Mouse (Mus musculus): ENCODE results near the gene Dap3. TPM values are rescaled to one million over a fixed set of nuclear protein-coding genes. Genes with fewer than 3 reads are reported as not detected.
"Not testable (repeated sequence)": the region's sequence is repeated elsewhere in the genome, so short reads cannot be mapped to it uniquely, and the experiment has no call there.

Dap3 gene
- polyA plus RNA-seq (2012; rRNA removed) (26.0 and 55.2 TPM in 2 replicates), polyA plus RNA-seq (2014; fragmentation: Nextera tagmentation; extraction: Ambion mirVana) (102 and 114 TPM in 2 replicates)

DNA sequence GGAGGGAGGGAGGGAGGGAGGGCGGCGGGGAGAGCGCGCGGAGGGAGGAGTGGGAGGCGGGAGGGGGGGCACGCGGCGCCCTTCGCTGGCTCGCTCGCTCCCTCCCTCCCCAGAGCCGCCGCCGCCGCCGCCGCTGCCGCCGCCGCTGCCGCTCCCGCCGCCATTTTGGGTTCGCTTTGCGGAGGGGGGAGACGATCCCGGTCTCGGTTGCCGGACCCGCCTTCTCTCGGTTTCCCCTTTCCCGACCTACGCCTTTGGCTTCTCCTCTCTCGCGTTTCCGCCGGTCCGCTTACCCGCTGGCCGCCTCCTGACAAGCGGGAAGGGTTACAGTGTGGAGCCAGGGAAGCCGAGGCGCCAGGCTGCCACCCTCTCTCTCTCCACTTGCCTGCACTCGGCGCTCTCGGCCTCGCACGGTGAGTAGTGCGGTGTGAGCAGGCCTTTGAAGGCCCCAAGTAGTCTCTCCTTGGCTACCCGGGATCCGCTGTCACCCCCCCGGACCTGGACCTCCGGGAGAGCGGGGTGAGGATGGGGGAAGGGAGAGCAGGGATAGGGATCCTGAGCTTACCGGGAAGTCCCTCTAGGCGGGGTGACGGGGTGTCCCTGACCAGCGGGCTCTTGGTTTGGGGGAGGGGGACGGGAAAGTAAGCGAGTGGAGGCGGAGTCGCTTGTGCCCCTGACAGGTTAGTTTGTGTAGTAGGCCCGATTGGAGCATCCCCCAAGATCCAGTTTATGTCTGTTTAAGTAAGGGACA lies at the start of gene Dap3, which contains the start of gene Ash1l:
Gene Dap3, minus strand, starts transcription at position 606 of the 751 bp plus-strand sequence.
Gene Ash1l, plus strand, starts transcription at position 47 of the 751 bp plus-strand sequence.
- DNase-seq (ENCODE audit: low read depth in 3 of 3, low spot score in 3 of 3) (peak; percentile 54 to 71 (median 58)), ATAC-seq (ENCODE audit: insufficient read depth) (peak; percentile 65)
- TF ChIP-seq CTCF (IDR thresholded peaks at IDR 0.05; ENCODE audit: low read depth) (peak; percentile 78), EP300 (IDR thresholded peaks at IDR 0.05; ENCODE audit: low read depth) (no peak)
- Histone ChIP-seq H3K9ac (replicated peaks) (peak within 1 kb of the TSS; percentile 91), H3K4me1 (replicated peaks; ENCODE audit: control insufficient read depth in 2 of 2, insufficient read depth in 2 of 2, low read length in 1 of 2) (peaks cover 19 to 20% of the 10 kb centered on the region in 2 experiments), H3K4me3 (ENCODE audit: insufficient read depth in 1 of 2, low read depth in 2 of 2, low read length in 2 of 2) (peak within 1 kb of the TSS; percentile 81 to 85), H3K27ac (peak within 1 kb of the TSS; percentile 83), H3K27me3 (ENCODE audit: control insufficient read depth, insufficient read depth, low read length) (no peaks in the 10 kb centered on the region), H3K9me3 (ENCODE audit: control insufficient read depth, low read length) (no peaks in the 10 kb centered on the region), H3K36me3 (replicated peaks; ENCODE audit: control insufficient read depth, insufficient read depth, low read depth) (no peaks in the 10 kb centered on the region), H3K4me2 (ENCODE audit: low read depth) (peak within 1 kb of the TSS; percentile 91)
- under 1% methylated on average over 40 of the region's 64 CpGs for WGBS (ENCODE audit: insufficient replicate concordance)

DNA sequence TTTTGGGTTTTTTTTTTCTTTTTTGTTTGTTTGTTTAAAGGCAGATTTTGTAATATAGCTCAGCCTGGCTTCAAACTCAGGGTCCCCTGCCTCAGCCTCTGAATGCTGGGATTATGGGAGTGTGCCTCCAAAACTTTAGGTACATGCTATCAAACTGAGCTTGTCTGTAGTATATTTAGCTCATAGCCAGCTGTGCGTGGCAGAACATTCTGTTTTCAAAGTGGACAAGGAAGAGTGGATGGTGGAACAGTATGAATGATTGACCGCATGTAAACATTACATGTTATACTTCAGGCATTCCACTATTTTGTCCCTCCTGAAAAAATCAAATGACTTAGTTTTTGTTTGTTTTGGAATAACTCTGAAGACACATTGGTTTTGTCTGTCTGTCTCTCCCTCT lies 41.8 kb upstream of the Dap3 start:
- H3K36me3 ChIP-seq (replicated peaks; ENCODE audit: control insufficient read depth, insufficient read depth, low read depth): no peaks in the 10 kb centered on the region
- H3K4me3 ChIP-seq (ENCODE audit: insufficient read depth in 1 of 2, low read depth in 2 of 2, low read length in 2 of 2): no peak overlapping the region
- H3K4me2 ChIP-seq (ENCODE audit: low read depth): no peak overlapping the region
- H3K4me1 ChIP-seq (replicated peaks; ENCODE audit: control insufficient read depth in 2 of 2, insufficient read depth in 2 of 2, low read length in 1 of 2): no peaks in the 10 kb centered on the region
- WGBS (ENCODE audit: insufficient replicate concordance): 87% methylated on average over 2 of the region's 2 CpGs
- H3K9me3 ChIP-seq (ENCODE audit: control insufficient read depth, low read length): no peaks in the 10 kb centered on the region
- no peak overlapping the region for H3K9ac ChIP-seq (replicated peaks)
- TF ChIP-seq CTCF (IDR thresholded peaks at IDR 0.05; ENCODE audit: low read depth): no peak
- TF ChIP-seq EP300 (IDR thresholded peaks at IDR 0.05; ENCODE audit: low read depth): no peak
- H3K27me3 ChIP-seq (ENCODE audit: control insufficient read depth, insufficient read depth, low read length): no peaks in the 10 kb centered on the region
- DNase-seq (ENCODE audit: low read depth in 3 of 3, low spot score in 3 of 3) (no peak), ATAC-seq (ENCODE audit: insufficient read depth) (no peak)
- no peak overlapping the region for H3K27ac ChIP-seq

DNA sequence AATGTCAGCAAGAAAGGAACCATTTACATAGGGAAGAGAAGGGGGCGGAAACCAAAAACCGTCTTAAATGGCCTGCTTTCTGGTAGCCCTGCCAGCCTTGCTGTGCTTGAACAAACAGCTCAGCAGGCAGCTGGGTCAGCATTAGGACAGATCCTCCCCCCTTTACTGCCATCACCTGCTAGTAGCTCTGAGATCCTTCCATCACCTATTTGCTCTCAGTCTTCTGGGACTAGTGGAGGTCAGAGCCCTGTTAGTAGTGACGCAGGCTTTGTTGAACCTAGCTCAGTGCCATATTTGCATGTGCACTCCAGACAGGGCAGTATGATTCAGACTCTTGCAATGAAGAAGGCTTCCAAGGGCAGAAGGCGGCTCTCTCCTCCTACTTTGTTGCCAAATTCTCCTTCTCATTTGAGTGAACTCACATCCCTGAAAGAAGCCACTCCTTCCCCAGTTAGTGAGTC lies 33.0 kb upstream of the Dap3 start:
- no peak overlapping the region for H3K9ac ChIP-seq (replicated peaks)
- peaks cover 33% of the 10 kb centered on the region for H3K36me3 ChIP-seq (replicated peaks; ENCODE audit: control insufficient read depth, insufficient read depth, low read depth)
- ATAC-seq (ENCODE audit: insufficient read depth) (no peak), DNase-seq (ENCODE audit: low read depth in 3 of 3, low spot score in 3 of 3) (no peak)
- no peak overlapping the region for H3K4me3 ChIP-seq (ENCODE audit: insufficient read depth in 1 of 2, low read depth in 2 of 2, low read length in 2 of 2)
- H3K4me1 ChIP-seq (replicated peaks; ENCODE audit: control insufficient read depth in 2 of 2, insufficient read depth in 2 of 2, low read length in 1 of 2): no peaks in the 10 kb centered on the region
- no peak overlapping the region for H3K4me2 ChIP-seq (ENCODE audit: low read depth)
- no peaks in the 10 kb centered on the region for H3K27me3 ChIP-seq (ENCODE audit: control insufficient read depth, insufficient read depth, low read length)
- H3K9me3 ChIP-seq (ENCODE audit: control insufficient read depth, low read length): no peaks in the 10 kb centered on the region
- no peak for TF ChIP-seq CTCF (IDR thresholded peaks at IDR 0.05; ENCODE audit: low read depth)
- TF ChIP-seq EP300 (IDR thresholded peaks at IDR 0.05; ENCODE audit: low read depth): no peak
- WGBS (ENCODE audit: insufficient replicate concordance): 77% methylated on average over 4 of the region's 4 CpGs
- no peak overlapping the region for H3K27ac ChIP-seq

- Histone ChIP-seq H3K4me1 (replicated peaks; ENCODE audit: control insufficient read depth in 2 of 2, insufficient read depth in 2 of 2, low read length in 1 of 2) (no peaks in the 10 kb centered on the region), H3K36me3 (replicated peaks; ENCODE audit: control insufficient read depth, insufficient read depth, low read depth) (peaks cover 33% of the 10 kb centered on the region), H3K27ac (no peak overlapping the region), H3K9me3 (ENCODE audit: control insufficient read depth, low read length) (no peaks in the 10 kb centered on the region), H3K9ac (replicated peaks) (no peak overlapping the region), H3K4me2 (ENCODE audit: low read depth) (no peak overlapping the region), H3K27me3 (ENCODE audit: control insufficient read depth, insufficient read depth, low read length) (no peaks in the 10 kb centered on the region), H3K4me3 (ENCODE audit: insufficient read depth in 1 of 2, low read depth in 2 of 2, low read length in 2 of 2) (no peak overlapping the region)
- DNase-seq (ENCODE audit: low read depth in 3 of 3, low spot score in 3 of 3) (no peak), ATAC-seq (ENCODE audit: insufficient read depth) (no peak)
- 87% methylated on average over 8 of the region's 8 CpGs for WGBS (ENCODE audit: insufficient replicate concordance)
- TF ChIP-seq CTCF (IDR thresholded peaks at IDR 0.05; ENCODE audit: low read depth) (no peak), EP300 (IDR thresholded peaks at IDR 0.05; ENCODE audit: low read depth) (no peak)
Observed at GRCm38 (mm10) chr3:88981206-88982010, 30.4 kb upstream of the Dap3 start.

GRCm38 (mm10) chr3:88975012-88975411 lies 24.0 kb upstream of the Dap3 start:
- no peak for TF ChIP-seq EP300 (IDR thresholded peaks at IDR 0.05; ENCODE audit: low read depth)
- no peak for TF ChIP-seq CTCF (IDR thresholded peaks at IDR 0.05; ENCODE audit: low read depth)
- no peak overlapping the region for H3K9ac ChIP-seq (replicated peaks)
- no peak overlapping the region for H3K27ac ChIP-seq
- no peak for ATAC-seq (ENCODE audit: insufficient read depth)
- H3K27me3 ChIP-seq (ENCODE audit: control insufficient read depth, insufficient read depth, low read length): no peaks in the 10 kb centered on the region
- 83% methylated on average over 2 of the region's 2 CpGs for WGBS (ENCODE audit: insufficient replicate concordance)
- no peak overlapping the region for H3K4me2 ChIP-seq (ENCODE audit: low read depth)
- DNase-seq (ENCODE audit: low read depth in 3 of 3, low spot score in 3 of 3): no peak
- peaks cover 4% of the 10 kb centered on the region for H3K36me3 ChIP-seq (replicated peaks; ENCODE audit: control insufficient read depth, insufficient read depth, low read depth)
- no peaks in the 10 kb centered on the region for H3K4me1 ChIP-seq (replicated peaks; ENCODE audit: control insufficient read depth in 2 of 2, insufficient read depth in 2 of 2, low read length in 1 of 2)
- H3K4me3 ChIP-seq (ENCODE audit: insufficient read depth in 1 of 2, low read depth in 2 of 2, low read length in 2 of 2): no peak overlapping the region
- H3K9me3 ChIP-seq (ENCODE audit: control insufficient read depth, low read length): no peaks in the 10 kb centered on the region

DNA sequence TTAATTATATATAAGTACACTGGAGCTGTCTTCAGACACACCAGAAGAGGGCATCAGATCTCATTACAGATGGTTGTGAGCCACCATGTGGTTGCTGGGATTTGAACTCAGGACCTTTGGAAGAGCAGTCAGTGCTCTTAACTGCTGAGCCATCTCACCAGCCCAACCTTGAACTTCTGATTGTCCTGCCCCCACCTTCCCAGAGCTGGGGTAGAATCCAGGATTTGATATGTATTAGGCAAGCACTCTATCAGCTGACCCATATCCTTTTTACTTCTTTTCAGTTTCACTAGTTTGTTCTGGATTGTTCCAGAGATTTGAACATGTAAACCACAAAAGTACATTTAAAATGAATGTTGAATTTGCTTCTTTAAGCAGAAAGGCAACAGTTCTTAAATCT lies 12.2 kb upstream of the Dap3 start:
- H3K27me3 ChIP-seq (ENCODE audit: control insufficient read depth, insufficient read depth, low read length); H3K4me1 ChIP-seq (replicated peaks; ENCODE audit: control insufficient read depth in 2 of 2, insufficient read depth in 2 of 2, low read length in 1 of 2); ATAC-seq (ENCODE audit: insufficient read depth); H3K27ac ChIP-seq; H3K4me2 ChIP-seq (ENCODE audit: low read depth); H3K4me3 ChIP-seq (ENCODE audit: insufficient read depth in 1 of 2, low read depth in 2 of 2, low read length in 2 of 2); H3K9me3 ChIP-seq (ENCODE audit: control insufficient read depth, low read length); DNase-seq (ENCODE audit: low read depth in 3 of 3, low spot score in 3 of 3); H3K9ac ChIP-seq (replicated peaks): not testable (repeated sequence)
- peaks cover 14% of the 10 kb centered on the region for H3K36me3 ChIP-seq (replicated peaks; ENCODE audit: control insufficient read depth, insufficient read depth, low read depth)

Measured in liver, embryonic 14.5 days (tissue).